ENCODE assay signal across 8 mouse cellular contexts in the genomic region with DNA sequence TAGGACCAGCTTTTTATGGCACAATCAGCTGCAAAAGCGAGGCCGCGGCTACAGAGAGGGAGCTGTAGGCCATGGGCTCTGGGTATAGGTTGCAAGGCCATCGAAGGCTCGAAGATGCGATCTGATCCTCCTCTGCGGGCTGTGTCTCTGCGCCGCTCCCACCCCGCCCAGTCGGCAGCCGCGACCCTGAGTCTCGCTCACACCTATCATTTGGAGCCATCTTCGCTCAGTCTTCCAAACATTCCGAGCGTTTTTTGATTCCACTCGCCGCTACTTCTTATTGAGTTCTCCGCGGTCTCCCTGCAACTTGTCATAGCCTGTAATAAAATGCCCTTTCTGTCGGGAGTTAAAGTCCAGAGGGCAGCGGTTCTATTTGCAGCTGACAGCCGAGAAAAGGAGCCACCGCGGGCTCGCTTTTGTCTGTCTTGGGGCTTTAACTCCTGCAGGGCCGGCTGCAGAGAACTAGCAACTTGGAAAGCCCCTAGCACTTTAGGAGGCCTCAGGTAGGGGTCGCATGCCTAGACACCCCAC.
DNase-seq lines count a peak whose midpoint lies in the region; ATAC-seq lines count a peak whose summit lies in the region.

No protein-coding gene starts in this region.

- H3K9me3 ChIP-seq in hindbrain, embryonic 10.5 days, result peaks cover 3% of the 10 kb centered on the region; the same call in 1 of the 2 replicates
- no peaks in the 10 kb centered on the region for H3K9me3 ChIP-seq in limb, embryonic 12.5 days
- H3K9me3 ChIP-seq in stomach, embryonic 16.5 days (replicated peaks; ENCODE audit: control insufficient read depth, low read length), result 0 out of 2 replicates have a peak, but pooled peaks cover 4% of the 10 kb centered on the region

- no peak overlapping the region for H3K9ac ChIP-seq in limb, embryonic 12.5 days (replicated peaks)
- no peak overlapping the region for H3K9ac ChIP-seq in stomach, embryonic 16.5 days (ENCODE audit: low read length)

- peak overlapping the region; percentile 42 for H3K4me3 ChIP-seq in hindbrain, embryonic 10.5 days
- H3K4me3 ChIP-seq in limb, embryonic 12.5 days (replicated peaks), result peak overlapping the region; percentile 25
- peak overlapping the region; percentile 34 for H3K4me3 ChIP-seq in stomach, embryonic 16.5 days (replicated peaks; ENCODE audit: low read length)

- under 1% methylated on average over 29 of the region's 29 CpGs for WGBS in hindbrain, embryonic 10.5 days
- under 1% methylated on average over 29 of the region's 29 CpGs for WGBS in limb, embryonic 12.5 days
- 2% methylated on average over 29 of the region's 29 CpGs for WGBS in stomach, embryonic 16.5 days

- H3K4me2 ChIP-seq in limb, embryonic 12.5 days, result peak overlapping the region; percentile 52
- peak overlapping the region; percentile 51 for H3K4me2 ChIP-seq in stomach, embryonic 16.5 days (ENCODE audit: low read depth, low read length)

- peaks cover 38% of the 10 kb centered on the region for H3K4me1 ChIP-seq in hindbrain, embryonic 10.5 days (replicated peaks)
- peaks cover 10% of the 10 kb centered on the region for H3K4me1 ChIP-seq in limb, embryonic 12.5 days (replicated peaks)
- peaks cover 7% of the 10 kb centered on the region for H3K4me1 ChIP-seq in stomach, embryonic 16.5 days (ENCODE audit: control insufficient read depth, insufficient read depth, low read length)

- no peaks in the 10 kb centered on the region for H3K36me3 ChIP-seq in hindbrain, embryonic 10.5 days
- no peaks in the 10 kb centered on the region for H3K36me3 ChIP-seq in limb, embryonic 12.5 days
- H3K36me3 ChIP-seq in stomach, embryonic 16.5 days (ENCODE audit: control insufficient read depth, insufficient read depth, low read length), result no peaks in the 10 kb centered on the region

- H3K27me3 ChIP-seq in hindbrain, embryonic 10.5 days (ENCODE audit: insufficient read depth, poor library complexity, severe bottlenecking), result peaks cover 92% of the 10 kb centered on the region
- peaks cover 83% of the 10 kb centered on the region for H3K27me3 ChIP-seq in limb, embryonic 12.5 days
- peaks cover 48% of the 10 kb centered on the region for H3K27me3 ChIP-seq in stomach, embryonic 16.5 days (ENCODE audit: control insufficient read depth, insufficient read depth, low read length)

- ATAC-seq in limb, embryonic 12.5 days (ENCODE audit: insufficient number of reproducible peaks, insufficient read depth, low FRiP score, low TSS enrichment, low read depth), result no peak
- no peak for ATAC-seq in stomach, embryonic 16.5 days (ENCODE audit: insufficient read depth, low FRiP score)

- peak overlapping the region; percentile 71 for H3K27ac ChIP-seq in hindbrain, embryonic 10.5 days
- H3K27ac ChIP-seq in limb, embryonic 12.5 days, result no peak overlapping the region
- no peak overlapping the region for H3K27ac ChIP-seq in stomach, embryonic 16.5 days (ENCODE audit: low read length)

- peak; percentile 4 for DNase-seq in lung, postnatal 14 days
- no peak for DNase-seq in lung, postnatal 4 days
- DNase-seq in hindbrain, embryonic 10.5 days (ENCODE audit: low spot score), result peak; percentile 63
- no peak for DNase-seq in spleen, postnatal 4 days (ENCODE audit: low spot score in 2 of 2)
- no peak for DNase-seq in frontal cortex, postnatal 14 days (ENCODE audit: low spot score in 2 of 2)
- DNase-seq in right cerebral cortex, postnatal 10 days (ENCODE audit: low spot score in 2 of 2), result no peak

Comparison
In these comparisons a context has a peak if more than half of its experiments do, and no peak if none do; other contexts are left out.
1. DNase-seq: peak in lung, postnatal 14 days (single experiment) and hindbrain, embryonic 10.5 days (single experiment); none in lung, postnatal 4 days (0 of 2), spleen, postnatal 4 days (0 of 2), frontal cortex, postnatal 14 days (0 of 2) and right cerebral cortex, postnatal 10 days (0 of 2).
2. Peak in every context shown above with its lines, with median percentiles within 50 percentile points of each other: H3K4me3 ChIP-seq.